Mouse (Mus musculus) B cell, adult 67 days (primary cell): ENCODE measurements around the gene Olfr381. TPM values are rescaled to one million over a fixed set of nuclear protein-coding genes. Genes with fewer than 3 reads are reported as not detected.

Experiments
- total RNA-seq, 2 experiments: library from RNA; stranded (reverse); gene quantifications; 4 replicates each; pipeline ENCODE4 v1.2.4; 2023

Gene Olfr381
- not detected for total RNA-seq

DNA sequence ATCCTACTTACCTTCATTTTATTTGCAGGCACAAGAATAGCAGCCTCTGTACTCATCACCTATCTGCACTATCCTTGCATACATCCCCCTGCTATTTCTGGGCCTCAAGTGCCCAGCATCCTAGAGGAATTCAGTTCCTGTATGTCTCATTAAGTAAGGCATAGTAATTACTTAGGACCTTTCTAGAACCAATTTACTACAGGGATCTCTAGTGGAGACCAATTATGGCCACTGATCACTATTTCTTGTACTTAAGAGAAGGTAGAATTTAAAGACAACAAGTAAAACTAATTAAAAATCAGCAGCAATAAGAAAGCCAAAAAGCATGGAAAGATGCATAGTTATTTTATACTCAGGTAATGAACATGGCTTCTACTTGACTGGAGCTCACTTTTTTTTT is at the start of gene Olfr381:
TSS of gene Olfr381 (minus strand) at position 101 of the 400 bp plus-strand sequence.

DNA sequence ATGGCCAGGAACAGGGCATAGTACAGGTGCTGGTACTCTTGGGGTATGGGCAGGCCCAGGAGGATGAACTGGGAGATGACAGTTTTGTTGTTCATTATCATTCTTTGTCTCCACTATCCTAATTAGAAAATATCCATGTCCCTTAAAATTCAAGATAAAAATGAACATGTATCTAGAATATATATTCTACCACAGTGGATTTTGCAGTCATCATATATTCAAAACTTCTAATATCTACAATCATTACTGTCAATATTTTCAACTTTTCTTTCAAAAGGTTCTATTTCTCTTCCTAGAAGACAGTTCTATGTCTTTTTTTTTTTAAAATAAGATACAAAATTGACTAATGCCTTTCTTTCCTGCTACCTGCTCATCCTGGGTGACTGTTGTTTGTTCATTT is 25.7 kb upstream of the Olfr381 start, which contains the start of gene Olfr382:
TSS of gene Olfr382 (minus strand) at position 101 of the 400 bp plus-strand sequence.

DNA sequence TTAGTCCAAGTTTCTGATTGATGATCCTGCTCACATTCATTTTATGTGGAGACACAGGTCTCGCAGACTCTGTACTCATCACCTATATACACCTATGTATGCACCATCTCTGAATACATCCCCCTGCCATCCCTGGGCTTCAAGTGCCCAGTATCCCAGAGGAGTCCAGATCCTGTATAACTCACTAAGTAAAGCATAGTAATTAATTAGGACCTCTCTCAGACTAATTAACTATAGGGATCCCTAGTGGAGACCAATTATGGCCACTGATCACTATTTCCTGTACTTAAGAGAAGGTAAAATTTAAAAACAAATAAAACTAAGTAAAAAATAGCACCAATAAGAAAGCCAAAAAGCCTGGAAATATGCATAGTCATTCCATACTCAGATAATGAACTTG is 34.0 kb downstream of the Olfr381 start, which contains the start of gene Olfr380:
TSS of gene Olfr380 (minus strand) at position 101 of the 400 bp plus-strand sequence.

Other genes starting within 250 kb of the Olfr381 start
- not detected for gene Trpv3, start 224.2 kb downstream of the Olfr381 start, total RNA-seq
- gene Aspa, start 162.0 kb downstream of the Olfr381 start, total RNA-seq, result not detected
- not detected for gene Gm49340, start 161.9 kb downstream of the Olfr381 start, total RNA-seq
- gene Spata22, start 161.9 kb downstream of the Olfr381 start, total RNA-seq, result not detected
- gene Olfr20, start 140.8 kb downstream of the Olfr381 start, total RNA-seq, result not detected
- gene Olfr376, start 120.4 kb downstream of the Olfr381 start, total RNA-seq, result not detected
- not detected for gene Olfr1, start 92.0 kb downstream of the Olfr381 start, total RNA-seq
- not detected for gene Olfr378, start 63.1 kb downstream of the Olfr381 start, total RNA-seq
- not detected for gene Olfr380, start 34.1 kb downstream of the Olfr381 start, total RNA-seq
- not detected for gene Olfr382, start 25.6 kb upstream of the Olfr381 start, total RNA-seq
- gene Olfr385, start 101.4 kb upstream of the Olfr381 start, total RNA-seq, result not detected
- not detected for gene Olfr384, start 107.0 kb upstream of the Olfr381 start, total RNA-seq
- not detected for gene Zfp735, start 197.2 kb upstream of the Olfr381 start, total RNA-seq